Comparison of ENCODE assay signal across 28 mouse cellular contexts in the genomic region with DNA sequence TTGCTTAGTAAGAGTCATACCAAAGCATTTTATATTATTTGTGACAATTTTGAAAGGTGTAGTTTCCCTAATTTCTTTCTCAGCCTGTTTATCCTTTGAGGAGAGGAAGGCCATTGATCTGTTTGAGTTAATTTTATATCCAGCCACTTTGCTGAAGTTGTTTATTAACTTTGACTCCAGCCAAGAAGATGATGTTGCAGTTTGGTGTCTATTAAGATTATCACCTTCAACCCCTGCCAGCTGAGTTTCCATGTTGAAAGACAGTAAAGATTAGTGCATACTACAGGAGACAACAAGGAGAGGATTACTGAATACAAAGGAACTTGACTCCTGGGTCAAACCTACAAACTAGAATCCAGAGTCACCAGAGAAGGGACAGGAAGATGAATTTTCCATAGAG.
"Had no signal": no experiment of that assay in that cellular context is flagged by ENCODE, and none has a peak within 500 bp of the region (broad histone marks: within the 10 kb centered on the region; RNA-seq: fewer than 3 reads in every experiment).

No protein-coding gene starts in this region.

- H3K27ac ChIP-seq: embryonic facial prominence, embryonic 10.5 days; embryonic facial prominence, embryonic 12.5 days; embryonic facial prominence, embryonic 13.5 days; embryonic facial prominence, embryonic 15.5 days; forebrain, embryonic 10.5 days; forebrain, embryonic 12.5 days; forebrain, embryonic 13.5 days; forebrain, embryonic 15.5 days; gastrocnemius, adult 2 months had no signal

- H3K9me3 ChIP-seq: embryonic facial prominence, embryonic 10.5 days; embryonic facial prominence, embryonic 12.5 days; embryonic facial prominence, embryonic 13.5 days; embryonic facial prominence, embryonic 15.5 days; forebrain, embryonic 10.5 days; forebrain, embryonic 12.5 days; forebrain, embryonic 13.5 days; forebrain, embryonic 15.5 days had no signal

- H3K4me1 ChIP-seq: embryonic facial prominence, embryonic 10.5 days; embryonic facial prominence, embryonic 12.5 days; embryonic facial prominence, embryonic 13.5 days; embryonic facial prominence, embryonic 15.5 days; forebrain, embryonic 10.5 days; forebrain, embryonic 12.5 days; forebrain, embryonic 13.5 days; forebrain, embryonic 15.5 days had no signal

- DNase-seq: cerebellum, adult 18-20 months; cerebellum, adult 2 months; cerebellum, adult 8-10 months; cerebellum, adult 9-10 months; cerebellum, adult 9-11 months; cerebellum, postnatal 10 days; cerebellum, postnatal 14 days; cerebellum, postnatal 25 days; cerebellum, postnatal 36 days; embryo, embryonic 11 days; forebrain, postnatal 0 days; gastrocnemius, adult 2 months; gastrocnemius, postnatal 10 days; gastrocnemius, postnatal 14 days; gastrocnemius, postnatal 25 days; gastrocnemius, postnatal 36 days; heart, adult 11 months had no signal

- H3K9ac ChIP-seq: embryonic facial prominence, embryonic 12.5 days; embryonic facial prominence, embryonic 13.5 days; embryonic facial prominence, embryonic 15.5 days; forebrain, embryonic 12.5 days; forebrain, embryonic 13.5 days; forebrain, embryonic 15.5 days; forebrain, postnatal 0 days had no signal

- ATAC-seq: forebrain, embryonic 13.5 days; forebrain, embryonic 14.5 days; forebrain, embryonic 15.5 days; forebrain, embryonic 16.5 days; forebrain, postnatal 0 days had no signal

- H3K36me3 ChIP-seq: embryonic facial prominence, embryonic 10.5 days; embryonic facial prominence, embryonic 12.5 days; embryonic facial prominence, embryonic 13.5 days; embryonic facial prominence, embryonic 15.5 days; forebrain, embryonic 10.5 days; forebrain, embryonic 12.5 days; forebrain, embryonic 15.5 days had no signal

- H3K4me3 ChIP-seq: embryonic facial prominence, embryonic 10.5 days; embryonic facial prominence, embryonic 12.5 days; embryonic facial prominence, embryonic 13.5 days; embryonic facial prominence, embryonic 15.5 days; erythroblast, embryonic 14.5 days; forebrain, embryonic 10.5 days; forebrain, embryonic 12.5 days; forebrain, embryonic 13.5 days; forebrain, embryonic 15.5 days; gastrocnemius, adult 2 months had no signal

- H3K27me3 ChIP-seq: embryonic facial prominence, embryonic 12.5 days; embryonic facial prominence, embryonic 13.5 days; embryonic facial prominence, embryonic 15.5 days; forebrain, embryonic 12.5 days; forebrain, embryonic 13.5 days; forebrain, embryonic 15.5 days had no signal

- H3K4me2 ChIP-seq: embryonic facial prominence, embryonic 12.5 days; embryonic facial prominence, embryonic 13.5 days; embryonic facial prominence, embryonic 15.5 days; forebrain, embryonic 12.5 days; forebrain, embryonic 13.5 days; forebrain, embryonic 15.5 days had no signal
